ENCODE assay signal across 23 mouse cellular contexts in the genomic region with DNA sequence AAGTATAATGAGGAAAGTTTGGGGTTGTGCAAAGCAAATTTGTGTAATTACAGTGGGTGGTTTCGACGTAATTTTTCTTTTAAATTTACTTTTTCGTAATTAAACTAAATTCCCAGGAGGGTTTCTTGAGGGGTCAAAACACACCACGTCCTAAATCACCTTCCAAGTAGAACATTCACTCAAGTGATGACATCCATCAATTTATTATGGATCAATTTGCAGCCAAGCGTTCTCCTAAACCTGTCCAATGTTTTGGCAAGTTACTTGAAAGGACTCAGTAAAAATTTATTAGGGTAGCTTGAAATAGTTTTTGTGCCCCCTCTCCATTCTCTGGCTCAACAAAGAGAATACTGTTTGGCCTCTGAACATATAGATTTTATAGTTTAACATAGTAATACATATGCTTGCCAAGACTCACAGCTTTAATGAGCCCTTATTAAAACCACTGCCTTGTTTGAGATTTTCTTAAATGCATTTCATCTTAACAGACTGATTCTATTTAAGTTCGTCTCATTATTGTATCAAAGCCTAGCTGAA.
"Had no signal": no experiment of that assay in that cellular context is flagged by ENCODE, and none has a peak within 500 bp of the region (broad histone marks: within the 10 kb centered on the region; RNA-seq: fewer than 3 reads in every experiment).

No protein-coding gene starts in this region.

- ATAC-seq: liver, postnatal 0 days; lung, postnatal 0 days; midbrain, embryonic 15.5 days had no signal

- DNase-seq: kidney, adult 11 months; kidney, adult 9 months; kidney, postnatal 25 days; layer of hippocampus, adult 9-11 months; left cerebral cortex, postnatal 4 days; liver, postnatal 0 days; lung, embryonic 14.5 days; right cerebral cortex, adult 18-20 months; right cerebral cortex, postnatal 14 days; right cerebral cortex, postnatal 4 days; thymus, postnatal 36 days had no signal

- H3K9ac ChIP-seq: liver, embryonic 14.5 days; liver, postnatal 0 days; lung, embryonic 14.5 days; midbrain, embryonic 12.5 days; midbrain, embryonic 15.5 days; neural tube, embryonic 12.5 days; neural tube, embryonic 15.5 days had no signal

- H3K4me1 ChIP-seq: midbrain, embryonic 12.5 days; midbrain, embryonic 15.5 days; neural tube, embryonic 12.5 days; neural tube, embryonic 15.5 days had no signal

- H3K27ac ChIP-seq: kidney, postnatal 0 days; layer of hippocampus, adult 2 months; left cerebral cortex, adult 2 months; liver, embryonic 14.5 days; macrophage; midbrain, embryonic 12.5 days; midbrain, embryonic 15.5 days; neural tube, embryonic 12.5 days; neural tube, embryonic 15.5 days; stomach, postnatal 0 days had no signal

- H3K4me3 ChIP-seq: layer of hippocampus, adult 2 months; left cerebral cortex, adult 2 months; midbrain, embryonic 12.5 days; midbrain, embryonic 15.5 days; neural tube, embryonic 12.5 days; neural tube, embryonic 15.5 days had no signal

- H3K27me3 ChIP-seq: midbrain, embryonic 12.5 days; midbrain, embryonic 15.5 days; neural tube, embryonic 12.5 days; neural tube, embryonic 15.5 days had no signal

- H3K36me3 ChIP-seq: midbrain, embryonic 12.5 days; midbrain, embryonic 15.5 days; neural tube, embryonic 12.5 days; neural tube, embryonic 15.5 days had no signal

- H3K4me2 ChIP-seq: liver, embryonic 11.5 days; lung, embryonic 14.5 days; midbrain, embryonic 12.5 days; midbrain, embryonic 15.5 days; neural tube, embryonic 12.5 days; neural tube, embryonic 15.5 days had no signal

- H3K9me3 ChIP-seq: midbrain, embryonic 12.5 days; midbrain, embryonic 15.5 days; neural tube, embryonic 12.5 days; neural tube, embryonic 15.5 days had no signal
